Mouse (Mus musculus) lung, postnatal 25 days (tissue): ENCODE measurements around the gene Engase.

Source experiments
- DNase-seq: peaks from one replicate; pipeline ENCODE4 v3.0.0; 2022; ENCODE audit warnings: low spot score

Engase gene

DNA sequence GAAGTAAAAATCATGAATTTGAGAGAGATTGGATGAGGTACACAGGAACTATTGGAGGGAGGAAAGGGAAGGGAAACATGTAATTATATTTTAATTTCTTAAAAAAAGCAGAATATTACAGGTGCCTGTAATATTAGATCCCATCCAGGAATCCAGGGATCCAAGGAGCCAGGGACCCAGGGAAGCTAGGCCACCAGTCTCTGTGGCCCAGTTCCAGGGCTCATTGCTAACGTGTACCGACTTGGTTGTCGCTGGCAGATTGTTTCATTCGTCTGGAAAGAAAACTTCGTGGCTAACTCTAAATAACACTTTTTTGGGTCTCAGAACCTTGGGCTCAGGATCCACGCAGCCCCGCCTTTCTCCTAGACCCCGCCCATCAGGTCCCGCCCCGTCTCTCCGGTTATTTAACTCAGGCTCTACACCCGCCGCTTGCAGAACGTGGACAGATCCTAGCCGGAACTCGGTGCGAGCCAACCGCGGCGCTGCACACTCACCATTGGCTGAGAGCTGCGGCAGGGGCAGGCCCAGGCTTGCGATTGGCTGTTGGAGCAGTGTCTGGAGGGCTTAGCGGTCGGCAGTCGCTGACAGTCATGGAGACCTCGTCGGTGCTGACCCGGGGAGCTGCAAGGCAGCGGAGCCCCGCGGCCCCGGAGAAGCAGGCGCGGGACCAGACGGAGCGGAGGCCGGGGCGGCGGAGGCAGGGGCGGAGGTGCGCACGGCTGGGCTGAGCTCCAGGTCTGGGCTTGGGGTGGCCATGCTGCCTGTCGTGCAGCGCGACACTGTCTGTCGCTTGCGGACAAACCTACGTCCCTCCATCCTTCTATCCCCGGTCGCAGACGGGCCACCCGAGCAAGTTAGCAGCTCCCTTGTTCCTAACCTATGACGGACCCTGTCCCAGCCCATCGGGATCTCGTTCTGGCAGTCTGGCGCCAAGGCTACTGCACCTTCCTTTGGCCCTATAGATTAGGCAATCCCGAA lies at the start of gene Engase:
Engase (plus strand) TSS at position 434 of the 978 bp plus-strand sequence.
- peak; percentile 98 for DNase-seq

DNA sequence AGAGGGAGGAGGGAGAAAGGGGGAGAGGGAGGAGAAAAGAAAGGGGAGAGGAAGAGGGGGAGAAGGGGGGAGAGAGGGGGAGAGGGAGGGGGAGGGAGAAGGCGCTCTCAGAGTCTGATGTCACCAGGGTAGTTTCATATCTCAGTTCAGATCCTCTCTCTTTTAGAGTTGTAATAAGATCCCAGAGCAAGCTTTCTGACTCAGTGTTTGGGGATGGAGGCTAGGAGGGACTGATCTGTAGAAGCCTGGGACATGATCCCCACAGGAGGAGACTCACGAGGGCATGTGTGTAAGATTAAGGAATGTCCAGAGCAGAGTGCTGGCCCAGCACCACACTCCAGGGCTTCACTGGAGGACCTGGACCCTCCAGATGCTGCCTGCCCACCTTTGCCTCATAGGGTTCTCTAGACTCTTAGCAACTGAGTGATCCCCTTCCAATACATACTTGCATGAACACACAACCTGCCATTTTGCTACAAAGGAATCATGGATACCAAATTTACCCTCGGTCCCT lies 49.3 kb upstream of the Engase start:
- no peak for DNase-seq

DNA sequence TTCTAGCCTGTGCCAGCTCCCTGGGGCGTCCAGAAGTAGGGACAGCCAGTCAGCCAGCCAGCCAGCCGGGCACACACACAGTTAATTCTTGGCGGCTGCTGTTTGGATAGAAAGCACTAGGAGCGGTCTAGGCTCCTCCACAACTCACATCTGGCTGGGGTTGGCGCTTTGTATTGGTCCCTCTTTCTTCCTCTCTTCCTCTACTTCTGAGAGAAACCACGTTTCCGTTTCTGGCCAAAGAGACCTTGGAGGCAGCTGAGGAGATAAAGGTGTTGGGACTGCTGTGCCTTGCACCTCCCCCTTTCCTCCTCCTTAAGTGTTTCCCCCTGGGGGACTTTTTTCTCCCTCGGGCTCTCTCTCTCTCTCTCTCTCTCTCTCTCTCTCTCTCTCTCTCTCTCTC lies 48.6 kb upstream of the Engase start, which contains the start of gene C1qtnf1:
C1qtnf1 (plus strand) TSS at position 218 of the 400 bp plus-strand sequence.
- DNase-seq = no peak

DNA sequence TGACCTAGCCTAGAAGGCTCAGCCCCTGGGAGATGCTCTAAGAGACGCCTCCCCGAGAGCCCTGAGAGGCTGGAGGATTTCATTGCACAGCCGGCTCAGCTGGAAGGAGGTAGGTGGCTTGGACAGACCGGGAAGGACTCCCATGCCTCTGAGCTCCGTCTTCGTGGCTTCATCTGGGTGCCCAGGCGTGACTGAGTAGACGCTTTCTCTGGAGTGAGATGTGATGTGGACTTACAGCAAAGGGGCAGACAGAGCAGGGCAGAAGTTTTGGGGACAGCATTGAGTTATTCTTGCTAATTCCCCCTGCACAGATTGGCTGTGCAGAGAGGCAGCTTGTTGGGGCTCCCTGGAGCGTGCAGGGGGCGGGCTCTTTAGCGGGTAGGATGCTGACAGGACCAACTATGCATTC lies 48.2 kb upstream of the Engase start:
- DNase-seq = no peak

DNA sequence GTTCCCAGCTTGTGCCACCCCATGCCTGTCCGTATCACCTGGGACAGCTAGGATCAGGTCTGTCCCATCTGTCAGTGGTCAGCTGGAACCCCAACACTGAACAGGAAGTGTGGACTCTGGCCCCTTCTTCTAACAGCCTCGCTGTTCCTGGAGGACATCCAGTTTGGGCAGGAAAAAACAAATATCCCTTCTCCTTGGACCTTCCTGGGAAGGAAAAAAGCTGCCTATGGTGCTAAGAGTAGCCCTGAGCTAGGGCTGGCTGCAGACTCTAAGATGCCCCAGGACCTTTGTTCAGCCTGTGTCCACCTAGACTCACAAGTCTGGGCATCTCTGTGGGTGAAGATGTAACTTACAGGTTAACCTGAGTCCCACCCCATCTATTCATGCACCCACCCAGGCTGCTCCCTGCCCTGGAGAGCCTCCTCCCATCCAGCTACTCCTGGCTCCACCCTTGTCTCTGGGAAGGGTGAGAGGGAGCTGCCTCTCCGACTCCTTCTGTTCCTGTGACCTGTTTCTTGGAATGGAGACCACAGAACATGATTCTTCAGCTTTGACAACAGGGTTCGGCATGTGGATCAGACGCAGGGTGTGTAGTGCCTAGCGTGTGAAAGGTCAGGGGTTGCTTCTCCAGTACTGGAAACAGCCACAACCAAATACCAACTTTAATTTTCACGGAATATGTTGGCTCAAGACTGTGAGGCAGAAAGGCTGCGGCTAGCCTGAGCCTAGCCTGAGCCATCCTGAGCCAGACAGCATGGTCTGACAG lies 47.5 kb upstream of the Engase start:
- DNase-seq = no peak

DNA sequence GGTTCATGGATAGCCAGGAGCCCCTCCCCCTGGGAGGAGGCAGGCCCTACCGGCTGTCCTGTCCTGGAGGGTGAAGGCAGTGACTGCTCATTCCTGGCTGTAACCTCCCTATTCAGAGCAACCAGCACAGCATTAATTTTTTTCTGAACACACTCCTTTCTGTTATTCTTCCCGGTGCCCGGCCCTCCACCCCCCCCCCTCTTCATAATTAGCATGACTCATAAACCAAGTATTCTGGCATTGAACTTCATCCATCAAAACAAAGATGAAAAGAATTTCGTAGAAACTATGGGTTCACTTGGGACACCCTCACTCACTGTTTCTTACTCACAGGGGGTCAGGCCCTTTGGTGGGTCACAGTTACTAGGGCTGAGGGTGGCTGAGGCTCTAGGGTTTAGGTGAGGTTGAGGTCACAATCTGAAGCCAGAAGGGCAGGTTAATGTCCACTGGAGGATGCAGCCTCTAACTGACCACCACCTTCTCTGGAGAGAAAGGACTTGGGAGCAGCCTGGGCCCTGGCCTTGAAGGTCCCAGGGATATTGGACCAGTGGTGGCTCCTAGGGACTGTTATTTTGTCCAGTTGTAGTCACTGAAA lies 46.2 kb upstream of the Engase start:
- DNase-seq = no peak

DNA sequence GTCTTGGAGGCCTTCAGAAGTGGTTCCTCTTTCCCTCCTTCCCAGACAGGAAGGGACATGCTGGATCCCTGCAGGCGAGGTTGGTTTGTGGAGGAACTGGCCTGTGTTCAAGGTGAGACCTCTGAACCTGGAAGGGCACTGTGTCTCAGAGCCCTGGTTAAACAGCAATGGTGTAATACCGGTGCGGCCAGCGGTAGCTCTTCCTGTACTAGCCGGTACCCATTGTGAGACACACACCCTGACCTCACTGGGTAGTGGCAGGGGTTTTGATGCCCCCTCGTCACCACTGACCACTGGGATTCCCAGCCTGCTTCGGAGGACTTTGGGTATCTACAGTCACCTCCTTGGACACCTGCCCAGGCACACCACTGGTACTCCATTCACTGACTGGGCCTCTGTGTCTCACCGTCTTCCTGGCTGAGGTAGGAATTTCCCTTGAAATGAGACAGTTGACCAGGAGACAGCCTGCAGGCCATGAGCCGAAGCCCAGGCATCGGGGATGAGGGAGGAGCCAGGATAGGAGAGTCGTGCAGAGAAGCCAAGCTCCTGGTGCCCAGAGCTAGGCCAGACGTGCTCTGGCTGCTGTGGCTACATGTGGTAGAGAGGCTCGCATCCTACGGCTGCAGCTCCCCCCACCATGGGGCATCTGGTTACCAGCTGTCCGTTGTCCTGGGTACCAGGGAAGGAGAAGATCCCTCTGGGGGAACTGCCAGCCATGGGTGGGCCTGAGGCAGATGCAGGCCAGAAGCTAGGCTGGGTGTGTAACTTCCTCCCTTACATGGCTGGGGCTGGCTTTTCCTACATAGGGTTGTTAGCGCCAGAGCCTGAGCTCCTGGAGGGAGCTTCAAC lies 45.3 kb upstream of the Engase start:
- no peak for DNase-seq

DNA sequence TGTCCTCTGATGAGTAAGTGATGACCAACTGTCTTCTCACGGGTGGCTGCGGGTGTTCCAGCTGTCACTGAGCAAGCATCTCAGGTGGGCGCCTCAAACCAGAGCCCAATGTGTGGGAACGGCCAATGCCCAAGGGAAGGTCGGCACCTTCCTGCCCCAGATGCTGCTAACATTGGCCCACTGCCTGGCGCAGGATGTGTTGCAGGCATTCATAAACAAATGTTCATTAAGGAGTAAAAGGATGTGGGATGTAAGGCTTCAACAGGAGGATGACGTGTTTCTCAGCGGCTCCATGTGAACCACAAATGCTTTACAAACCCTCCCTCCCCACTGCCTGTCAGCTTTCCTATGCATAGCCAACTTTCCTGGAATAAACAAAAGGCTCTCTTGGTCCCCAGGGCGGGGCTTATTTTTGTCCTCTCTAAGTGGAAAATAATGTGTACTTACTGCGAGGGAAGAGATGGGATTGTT lies 43.2 kb upstream of the Engase start:
- no peak for DNase-seq

DNA sequence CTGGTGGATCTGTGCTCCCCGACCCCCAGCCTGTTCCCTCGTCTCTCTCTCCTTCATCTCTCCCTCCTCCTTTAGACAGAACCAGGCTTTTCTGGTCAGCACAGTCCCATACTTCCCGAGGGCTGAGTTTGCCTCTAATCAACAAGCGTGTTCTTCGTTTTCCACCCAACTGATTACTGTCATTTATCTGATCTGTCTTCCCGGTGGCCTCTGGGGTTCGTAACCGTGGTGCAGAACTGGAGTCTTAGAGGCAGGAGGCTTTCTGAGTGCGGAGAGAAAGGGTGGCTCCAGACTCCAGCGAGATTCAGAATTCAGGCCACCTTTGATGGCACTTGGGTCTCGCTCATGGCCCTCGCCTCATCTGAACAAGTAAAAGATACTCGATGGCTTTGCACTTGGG lies 42.5 kb upstream of the Engase start:
- no peak for DNase-seq

DNA sequence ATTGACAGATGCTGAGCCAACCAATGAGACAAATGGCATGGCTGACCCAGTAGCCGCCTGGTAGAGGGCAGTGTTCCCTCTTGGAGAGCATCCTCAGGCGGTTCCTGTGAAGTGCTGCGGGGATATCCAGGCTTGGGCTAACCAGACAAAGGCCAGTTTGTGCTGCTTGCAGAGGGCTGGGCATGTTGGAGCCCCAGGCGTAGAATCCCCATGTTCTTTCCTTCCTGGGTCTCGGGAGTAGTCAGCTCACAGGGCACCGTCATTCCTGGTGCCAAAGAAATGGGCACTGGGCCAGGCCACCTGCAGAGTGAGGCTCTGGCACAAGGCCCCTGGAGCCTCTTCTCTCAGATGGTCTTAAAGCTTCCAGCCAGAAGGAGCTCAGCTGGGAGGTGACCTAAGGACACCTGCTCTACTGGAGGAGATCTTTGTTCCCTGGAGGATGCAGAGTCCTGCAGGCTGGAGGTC lies 40.1 kb upstream of the Engase start:
- no peak for DNase-seq

DNA sequence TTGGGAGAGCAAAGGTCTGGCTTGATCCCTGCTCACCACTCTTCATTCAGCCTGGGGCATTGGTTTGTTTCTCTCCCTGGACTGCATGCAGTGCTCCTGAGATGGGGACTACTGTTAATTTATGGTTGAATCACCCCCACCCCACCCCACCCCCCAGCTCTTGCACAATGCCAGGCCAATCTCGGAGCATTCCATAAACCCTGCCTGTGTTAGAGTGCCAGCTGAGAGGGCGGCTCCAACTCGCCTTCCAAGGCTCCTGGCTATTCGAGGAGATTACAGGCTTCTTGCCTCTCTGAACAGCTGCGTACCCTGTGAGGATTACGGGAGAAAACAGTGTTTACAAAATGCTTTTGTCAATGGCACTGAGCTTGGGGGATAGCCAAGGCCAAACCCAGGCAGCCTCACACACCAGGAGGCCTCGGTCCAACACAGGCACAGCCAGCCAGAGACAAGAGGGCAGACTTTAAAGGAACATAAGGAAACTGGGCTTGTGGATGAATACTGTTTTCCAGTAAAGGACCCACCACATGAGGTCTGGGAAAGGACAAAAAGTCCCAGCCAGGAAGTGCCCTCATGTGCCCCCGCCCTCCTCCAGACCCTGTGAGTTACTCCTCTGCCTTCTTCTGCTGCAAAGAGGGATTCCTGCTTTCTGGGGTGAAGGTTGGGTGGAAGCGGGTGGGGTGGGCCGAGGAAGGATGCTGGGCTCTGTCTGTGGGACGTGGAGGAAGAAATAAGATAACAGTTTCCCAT lies 37.8 kb upstream of the Engase start:
- peak; percentile 51 for DNase-seq

DNA sequence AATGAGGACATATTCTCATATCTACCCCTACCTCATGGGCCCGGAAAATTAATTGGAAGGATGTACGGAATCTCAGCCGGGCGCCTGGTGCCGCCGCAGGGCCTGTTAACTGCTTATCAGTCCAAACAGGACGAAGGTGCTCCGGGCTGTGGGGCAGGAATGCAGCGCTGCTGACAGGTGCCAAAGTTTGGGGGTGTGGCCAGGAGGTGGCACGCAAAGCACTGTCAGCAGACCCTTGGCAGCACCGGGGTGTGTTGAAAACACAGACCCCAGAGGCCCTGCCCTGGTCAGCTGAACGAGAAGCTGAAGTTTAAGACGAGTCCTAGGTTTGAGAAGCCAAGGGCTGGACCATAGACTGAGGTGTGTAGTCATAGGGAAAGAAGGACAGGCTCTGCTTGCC lies 33.9 kb upstream of the Engase start:
- DNase-seq = no peak

DNA sequence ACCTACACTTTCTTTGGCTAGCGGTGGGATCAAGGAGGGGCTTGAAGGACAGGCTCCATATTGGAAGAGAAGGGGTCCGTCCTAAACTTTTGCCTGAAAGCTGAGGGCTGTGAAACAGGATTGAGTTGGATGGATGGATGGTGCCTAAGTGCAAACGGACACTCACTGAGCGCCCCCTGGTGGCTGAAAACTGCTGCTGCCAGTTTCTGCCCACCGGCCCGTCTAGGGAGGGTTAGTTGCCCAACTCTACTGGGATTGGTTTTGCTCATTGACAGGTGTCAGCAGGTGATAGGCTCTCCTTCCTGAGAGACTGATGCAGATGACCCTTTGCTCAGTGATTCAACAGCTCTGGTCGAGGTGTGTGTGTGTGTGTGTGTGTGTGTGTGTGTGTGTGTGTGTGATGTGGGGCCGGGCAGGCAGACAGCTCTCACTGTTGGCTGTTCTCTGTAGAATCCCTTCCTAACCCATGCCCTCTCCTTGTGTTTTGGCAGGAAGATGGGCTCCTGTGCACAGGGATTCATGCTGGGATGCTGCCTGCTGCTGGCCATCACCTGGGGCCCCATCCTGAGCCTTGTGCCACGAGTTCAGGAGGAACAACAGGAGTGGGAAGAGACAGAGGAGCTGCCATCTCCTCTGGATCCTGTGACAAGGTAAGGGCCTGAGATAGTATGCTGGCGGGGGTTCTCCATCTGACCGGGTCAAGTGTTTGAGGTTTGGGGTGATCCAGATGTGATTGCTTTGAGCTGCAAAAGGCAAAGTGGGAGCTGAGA lies 33.2 kb upstream of the Engase start:
- DNase-seq = peak; percentile 64

DNA sequence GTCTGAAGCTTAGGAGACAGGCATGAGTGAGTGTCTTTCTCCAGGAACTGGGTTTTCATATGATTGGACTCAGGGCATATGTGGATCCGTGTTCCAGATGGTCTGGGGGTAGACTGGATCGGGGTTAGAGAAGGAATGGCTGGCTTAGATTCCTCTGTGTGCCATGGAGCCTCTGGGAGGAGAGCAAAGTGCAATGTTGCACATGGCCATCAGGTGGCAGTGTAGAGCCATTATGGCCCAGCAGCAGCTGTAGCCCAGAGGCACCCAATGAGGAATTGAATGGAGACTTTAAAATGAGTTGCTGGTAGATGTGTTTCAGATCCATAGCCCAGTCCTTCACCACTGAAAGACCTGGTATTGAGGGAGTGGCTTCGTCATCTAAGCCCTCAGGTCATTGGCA lies 30.8 kb upstream of the Engase start:
- DNase-seq = peak; percentile 55

DNA sequence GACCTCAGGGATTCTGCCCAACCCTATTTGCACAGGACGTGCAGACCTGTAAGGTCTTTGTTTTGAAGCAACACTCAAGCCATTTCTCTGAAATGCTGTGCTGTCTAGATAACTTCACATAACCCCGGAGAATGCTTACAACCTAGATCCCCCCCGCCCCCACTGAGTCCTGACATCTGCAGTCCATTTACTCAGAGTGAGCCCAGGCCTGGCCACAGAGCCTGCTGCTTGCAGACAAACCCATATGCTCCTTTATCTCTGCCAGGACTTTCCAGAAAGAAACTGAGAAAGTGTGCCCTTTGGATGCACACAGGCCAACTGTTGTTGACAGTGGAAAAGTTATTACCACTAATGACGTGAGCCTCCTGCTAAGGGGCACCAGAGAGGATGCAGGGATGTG lies 29.3 kb upstream of the Engase start:
- no peak for DNase-seq

DNA sequence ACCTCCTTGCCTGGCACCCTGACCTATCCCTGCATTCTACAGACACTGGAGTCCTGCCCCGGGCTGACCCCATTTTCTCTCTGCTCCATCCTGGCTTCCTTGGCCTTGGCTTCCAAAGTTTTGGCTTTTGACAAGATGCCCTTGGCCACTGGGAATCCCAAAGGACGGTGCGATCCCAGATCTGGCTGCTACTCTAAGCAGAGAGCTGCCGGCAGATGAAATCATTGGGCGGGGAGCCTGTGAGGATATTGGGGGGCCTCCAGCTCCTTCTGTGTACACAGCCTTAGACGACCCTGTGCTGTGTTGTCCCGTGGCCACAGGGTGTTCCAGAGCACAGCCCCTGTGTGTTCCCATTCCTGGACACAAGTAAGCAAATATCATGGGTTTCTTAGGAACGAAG lies 28.2 kb upstream of the Engase start:
- DNase-seq = no peak

DNA sequence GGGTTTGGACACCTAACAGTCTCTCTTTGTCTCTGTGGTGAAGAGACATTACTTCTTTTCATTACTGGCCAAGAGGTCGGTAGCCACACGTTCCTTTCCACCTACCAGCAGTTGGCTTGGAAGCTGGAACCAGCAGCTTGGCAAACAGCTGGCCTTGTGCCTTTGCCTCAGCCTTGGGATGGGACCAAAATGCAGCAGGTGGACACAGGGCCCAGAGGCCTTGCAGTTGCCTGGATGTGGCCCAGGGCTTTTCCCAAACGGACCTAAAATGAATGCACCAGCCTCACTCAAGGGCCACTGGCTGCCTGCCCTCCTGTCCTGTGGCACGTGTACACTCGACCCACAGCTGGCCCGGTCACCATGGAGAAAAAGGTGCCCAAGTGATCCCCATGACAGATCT lies 25.4 kb upstream of the Engase start:
- DNase-seq = no peak

DNA sequence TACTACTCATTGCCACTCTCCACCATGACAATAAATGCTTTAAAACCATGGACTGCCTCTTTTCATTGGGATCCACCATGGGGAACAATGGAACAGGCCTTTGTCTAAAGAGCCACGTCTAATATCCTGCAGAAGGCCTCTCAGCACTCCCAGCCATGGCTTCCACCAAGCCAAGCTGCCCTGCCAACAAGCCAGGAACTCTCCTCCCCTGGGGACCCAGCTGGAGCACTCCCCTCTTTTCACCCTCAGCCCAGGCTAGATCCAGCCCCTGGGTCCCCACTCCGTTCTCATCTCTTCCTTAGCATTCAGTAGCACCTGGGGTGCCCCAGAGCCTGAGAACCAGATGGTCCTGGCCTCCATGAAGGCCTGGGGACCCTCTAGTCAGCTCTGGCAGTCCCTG lies 23.7 kb upstream of the Engase start:
- DNase-seq = no peak

DNA sequence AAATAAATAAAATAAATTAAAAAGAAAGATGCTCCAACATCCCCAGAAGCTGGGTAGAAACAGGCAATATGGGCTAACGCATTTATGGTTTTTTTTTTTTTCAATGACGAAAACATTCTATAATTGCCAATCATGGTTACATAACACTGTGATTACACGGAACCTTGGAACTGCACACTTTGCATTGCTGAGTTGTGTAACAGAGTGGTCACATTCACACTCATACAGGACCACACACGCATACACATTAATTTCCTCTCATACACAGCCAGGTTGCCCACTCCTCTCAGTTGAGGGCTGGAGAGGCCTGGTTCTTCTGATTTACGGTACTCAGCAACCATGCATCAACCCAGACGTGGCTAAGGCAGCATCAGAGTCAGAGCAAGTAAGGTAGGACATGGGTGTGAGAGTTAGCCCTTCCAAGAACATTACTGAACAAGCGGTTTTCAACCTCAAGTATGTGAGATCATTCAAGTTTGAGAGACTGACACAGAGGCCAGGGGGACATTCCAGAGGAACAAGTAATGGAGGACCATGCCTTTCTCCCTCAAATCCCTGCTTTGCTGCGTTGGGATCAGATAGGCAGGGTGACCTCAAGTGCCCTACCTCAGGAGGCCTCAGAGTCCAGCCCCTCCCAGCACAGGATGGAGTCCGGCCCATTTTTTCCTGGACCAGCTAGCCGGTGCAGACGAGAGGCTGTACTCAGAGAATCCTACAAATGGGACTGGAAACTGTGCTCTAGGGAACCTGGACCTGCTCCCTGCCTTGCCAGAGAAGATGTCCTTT lies 22.6 kb upstream of the Engase start:
- DNase-seq = no peak
